Mouse (Mus musculus): ENCODE measurements around the gene Rpl12. TPM values are rescaled to one million over a fixed set of nuclear protein-coding genes. Genes with fewer than 3 reads are reported as not detected.

Gene Rpl12
- polyA plus RNA-seq, 1 experiment from 2014 or later: 108 TPM

DNA sequence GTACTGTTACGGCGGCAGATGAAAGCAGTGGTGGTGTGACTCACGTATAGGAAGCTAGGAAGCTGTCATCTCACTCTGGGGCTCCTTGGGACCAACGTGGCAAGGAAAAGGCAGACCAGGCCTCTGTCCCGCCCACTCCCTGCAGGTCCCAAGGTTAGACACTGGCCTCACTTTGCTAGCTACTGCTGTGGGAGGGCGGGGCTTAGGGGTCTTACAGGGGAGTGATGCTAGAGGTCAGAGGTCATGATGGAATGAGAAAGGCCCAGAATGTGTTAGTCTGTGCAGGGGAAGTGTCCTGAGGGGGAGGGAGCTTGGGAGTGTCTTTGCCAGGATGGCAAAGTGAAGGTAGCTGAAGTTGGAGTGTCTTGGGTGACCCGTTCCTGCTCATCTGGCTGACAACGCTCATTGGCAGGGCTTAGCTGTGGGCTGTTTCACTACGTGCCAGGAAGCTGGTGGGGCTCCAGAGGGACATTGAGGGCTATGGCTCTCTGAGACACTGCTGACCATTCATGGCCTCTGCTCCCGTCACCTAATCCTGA is 37.0 kb upstream of the Rpl12 start:
- no peaks in the 10 kb centered on the region for H3K4me1 ChIP-seq
- ATAC-seq (ENCODE audit: low FRiP score, low read depth): no peak
- 76% methylated on average over 10 of the region's 10 CpGs for WGBS
- no peak overlapping the region for H3K27ac ChIP-seq (replicated peaks)
- no peak overlapping the region for H3K4me3 ChIP-seq
- H3K36me3 ChIP-seq: peaks cover 42% of the 10 kb centered on the region
- H3K4me2 ChIP-seq (replicated peaks): no peak overlapping the region
- H3K9ac ChIP-seq (replicated peaks): no peak overlapping the region
- no peaks in the 10 kb centered on the region for H3K9me3 ChIP-seq
- H3K27me3 ChIP-seq: no peaks in the 10 kb centered on the region

DNA sequence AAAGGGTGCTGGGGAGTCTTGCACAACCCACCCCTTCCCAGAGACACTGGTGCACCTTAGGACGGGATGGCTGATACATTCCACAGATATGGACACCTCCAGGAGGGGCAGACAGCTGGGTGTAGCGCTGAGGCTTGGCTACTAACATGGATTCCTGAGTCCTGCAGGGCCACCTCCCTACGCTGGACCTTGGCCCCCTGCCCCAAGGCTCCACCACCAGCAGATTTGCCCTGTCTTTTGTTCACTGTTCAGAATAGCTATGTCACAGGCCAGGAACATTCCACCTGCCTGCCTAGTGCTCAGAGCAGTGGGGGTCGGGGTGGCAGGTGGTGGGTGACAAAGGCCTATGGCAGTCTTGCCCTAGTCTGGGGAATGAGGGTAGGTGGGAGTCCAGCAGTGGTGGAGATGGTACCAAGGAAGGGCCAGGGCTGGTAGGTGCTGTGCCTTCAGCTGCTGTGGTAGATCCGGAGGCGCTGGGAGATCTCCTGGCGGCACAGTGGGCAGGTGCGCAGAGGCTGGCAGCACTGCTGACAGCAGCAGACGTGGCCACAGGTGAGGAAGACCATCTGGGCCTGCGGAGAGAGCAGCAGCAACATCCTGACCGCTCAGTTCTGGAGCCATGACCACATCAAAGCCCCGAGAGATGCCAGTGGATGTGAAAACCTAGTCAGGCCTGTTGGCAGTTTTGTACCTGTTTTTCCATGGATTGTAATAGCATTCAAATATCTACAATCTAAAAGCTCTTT is 34.9 kb upstream of the Rpl12 start:
- Histone ChIP-seq H3K9ac (replicated peaks) (no peak overlapping the region), H3K27me3 (no peaks in the 10 kb centered on the region), H3K36me3 (peaks cover 28% of the 10 kb centered on the region), H3K27ac (replicated peaks) (no peak overlapping the region), H3K9me3 (no peaks in the 10 kb centered on the region), H3K4me1 (no peaks in the 10 kb centered on the region), H3K4me3 (no peak overlapping the region), H3K4me2 (replicated peaks) (no peak overlapping the region)
- 90% methylated on average over 12 of the region's 12 CpGs for WGBS
- ATAC-seq (ENCODE audit: low FRiP score, low read depth): no peak

DNA sequence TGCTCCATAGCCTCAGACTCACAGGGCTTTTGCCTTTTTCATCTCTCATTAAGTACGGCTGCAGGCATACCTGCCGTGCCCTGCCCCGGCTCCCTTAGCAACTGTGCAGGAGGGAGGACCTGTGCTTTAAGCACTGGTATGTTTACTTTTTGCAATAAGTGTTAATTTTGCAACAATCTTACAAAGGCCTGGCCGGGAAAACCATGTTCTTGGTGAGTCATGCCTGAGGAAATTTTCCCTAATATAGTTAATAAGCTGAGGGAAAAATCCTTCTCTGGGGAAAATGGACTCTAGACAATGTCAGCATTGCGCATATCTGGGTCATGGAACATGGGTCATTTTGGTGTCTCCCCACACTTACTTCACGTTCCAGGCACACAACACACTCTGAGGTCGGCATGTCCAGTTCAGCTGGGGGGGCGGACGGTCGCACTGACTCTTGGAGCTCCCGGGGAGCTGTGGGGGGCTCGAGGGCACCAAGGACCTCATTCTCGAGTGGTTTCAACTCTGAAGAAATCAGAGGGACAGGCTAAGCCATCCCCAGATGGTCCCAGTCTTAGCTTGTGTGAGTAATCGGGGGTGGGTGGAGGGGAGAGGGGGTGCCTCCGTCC is 33.6 kb upstream of the Rpl12 start:
- Histone ChIP-seq H3K27ac (replicated peaks) (no peak overlapping the region), H3K27me3 (no peaks in the 10 kb centered on the region), H3K4me3 (no peak overlapping the region), H3K4me1 (no peaks in the 10 kb centered on the region), H3K9ac (replicated peaks) (no peak overlapping the region), H3K9me3 (no peaks in the 10 kb centered on the region), H3K36me3 (peaks cover 24% of the 10 kb centered on the region), H3K4me2 (replicated peaks) (no peak overlapping the region)
- 79% methylated on average over 15 of the region's 15 CpGs for WGBS
- ATAC-seq (ENCODE audit: low FRiP score, low read depth): no peak

DNA sequence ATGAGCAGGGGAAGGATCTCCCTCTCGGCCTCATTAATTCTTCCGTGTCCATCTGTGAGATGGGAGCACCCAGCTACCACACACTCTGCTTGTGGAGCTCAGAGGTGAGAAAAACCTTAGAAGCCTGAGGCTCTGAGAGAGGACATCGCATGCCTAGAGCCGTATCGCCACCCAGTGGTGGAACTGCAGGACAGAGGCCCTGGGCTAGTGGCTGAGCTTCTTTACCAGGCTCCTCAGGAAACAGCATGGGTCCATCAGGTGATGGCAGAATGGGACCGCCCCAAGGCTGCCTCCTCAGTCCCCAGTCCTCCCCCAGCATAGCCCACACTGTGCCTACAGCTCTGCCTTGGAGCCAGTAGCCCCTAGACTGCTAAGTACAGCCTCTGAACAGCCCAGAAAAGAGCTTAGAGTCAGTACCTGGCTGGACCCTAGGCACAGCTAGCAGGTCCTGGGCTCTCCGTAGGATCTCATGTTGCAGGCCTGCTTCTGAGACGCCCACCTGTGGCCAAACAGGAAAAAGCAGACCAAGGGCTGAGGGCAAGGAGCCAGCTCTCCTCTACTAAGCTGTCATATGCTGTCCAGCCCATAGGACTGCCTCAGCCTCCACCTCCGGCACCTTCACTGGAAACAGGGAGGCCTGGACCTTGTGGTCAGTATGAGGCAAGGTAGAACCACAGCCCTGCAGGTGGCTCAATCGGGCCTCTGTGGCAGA is 33.0 kb upstream of the Rpl12 start:
- peaks cover 24% of the 10 kb centered on the region for H3K36me3 ChIP-seq
- ATAC-seq (ENCODE audit: low FRiP score, low read depth): peak; percentile 54
- H3K4me1 ChIP-seq: no peaks in the 10 kb centered on the region
- H3K9ac ChIP-seq (replicated peaks): no peak overlapping the region
- H3K27ac ChIP-seq (replicated peaks): no peak overlapping the region
- no peak overlapping the region for H3K4me3 ChIP-seq
- H3K9me3 ChIP-seq: no peaks in the 10 kb centered on the region
- WGBS: 34% methylated on average over 10 of the region's 10 CpGs
- no peaks in the 10 kb centered on the region for H3K27me3 ChIP-seq
- no peak overlapping the region for H3K4me2 ChIP-seq (replicated peaks)

DNA sequence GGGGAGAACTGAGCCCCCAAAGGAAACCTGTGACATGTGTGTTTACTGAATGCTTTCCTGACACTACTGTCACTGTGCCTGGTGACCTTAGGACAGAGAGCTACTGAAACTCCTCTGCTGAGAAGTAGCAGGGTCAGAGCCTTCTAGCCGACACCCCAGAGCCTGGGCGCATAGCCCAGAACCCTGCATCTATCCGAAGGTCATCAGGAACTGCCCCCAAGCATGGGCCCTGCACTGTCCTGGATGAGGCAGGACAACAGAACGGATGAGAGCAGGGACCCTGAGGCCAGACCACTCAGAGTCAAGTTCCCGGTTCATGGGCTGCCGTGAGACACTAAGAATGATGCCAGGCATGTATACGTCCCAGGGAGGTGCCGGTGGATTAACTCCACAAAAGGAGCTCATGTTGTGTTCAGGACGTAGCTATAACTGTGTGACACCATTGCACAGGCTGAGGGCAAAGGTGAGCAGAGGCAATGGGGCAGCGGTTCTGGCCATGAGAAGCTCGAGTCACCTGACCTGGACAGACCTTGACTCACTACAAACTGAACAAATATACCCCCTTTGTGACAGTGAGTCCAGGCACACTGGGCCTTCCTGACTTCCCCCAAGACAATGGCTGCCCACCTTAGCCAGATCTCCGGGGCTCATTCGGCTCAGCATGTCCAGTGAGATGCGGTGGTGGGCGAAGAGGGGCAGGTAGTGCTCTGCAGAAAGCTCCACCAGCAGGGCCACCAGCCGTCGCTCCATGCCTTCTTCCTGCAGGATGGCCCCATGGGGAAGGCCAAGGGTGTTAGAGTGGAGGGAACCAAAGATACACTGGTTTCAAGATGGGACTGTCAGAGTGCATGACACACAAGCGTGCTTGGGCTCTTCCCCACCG is 32.2 kb upstream of the Rpl12 start:
- Histone ChIP-seq H3K4me1 (no peaks in the 10 kb centered on the region), H3K4me2 (replicated peaks) (no peak overlapping the region), H3K9ac (replicated peaks) (no peak overlapping the region), H3K27me3 (no peaks in the 10 kb centered on the region), H3K9me3 (no peaks in the 10 kb centered on the region), H3K27ac (replicated peaks) (no peak overlapping the region), H3K36me3 (peaks cover 23% of the 10 kb centered on the region), H3K4me3 (no peak overlapping the region)
- no peak for ATAC-seq (ENCODE audit: low FRiP score, low read depth)
- WGBS: 87% methylated on average over 19 of the region's 19 CpGs

DNA sequence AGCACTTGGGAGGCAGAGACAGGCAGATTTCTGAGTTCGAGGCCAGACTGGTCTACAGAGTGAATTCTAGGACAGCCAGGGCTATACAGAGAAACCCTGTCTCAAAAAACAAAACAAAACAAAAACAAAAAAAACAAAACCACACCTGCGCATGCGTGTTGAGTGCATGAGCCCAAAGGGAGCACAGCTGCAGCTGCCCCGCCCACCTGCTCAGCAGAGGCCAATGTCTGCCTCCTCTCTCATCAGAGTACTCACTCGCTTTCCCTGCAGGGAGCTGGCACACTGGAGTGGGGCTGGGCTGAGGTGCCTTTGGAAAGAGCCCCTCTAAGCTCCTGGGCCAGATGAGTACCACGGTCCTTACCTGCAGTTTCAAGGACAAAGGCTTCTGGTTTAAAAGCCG is 29.6 kb upstream of the Rpl12 start:
- Histone ChIP-seq H3K9ac (replicated peaks) (no peak overlapping the region), H3K36me3 (peaks cover 45% of the 10 kb centered on the region)
- no peak for ATAC-seq (ENCODE audit: low FRiP score, low read depth)

DNA sequence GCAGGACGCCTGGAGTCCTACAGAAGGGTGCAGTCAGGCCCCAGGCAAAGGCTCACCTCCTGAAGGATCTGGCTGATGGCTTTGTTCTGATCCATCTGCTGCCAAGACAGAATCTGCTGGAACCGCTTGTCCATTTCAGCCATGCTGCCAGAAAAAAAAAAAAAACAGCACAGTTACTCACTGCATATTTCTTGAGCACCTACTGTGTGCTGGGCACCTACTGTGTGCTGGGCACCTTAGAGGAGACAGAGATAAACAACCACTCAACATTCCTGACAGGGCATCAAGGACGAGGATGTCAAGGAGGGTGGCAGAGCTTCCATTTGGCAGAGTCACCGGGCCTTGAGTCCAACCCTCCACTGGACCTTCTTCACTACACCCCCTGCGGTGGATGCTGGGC is 22.6 kb upstream of the Rpl12 start:
- no peak for ATAC-seq (ENCODE audit: low FRiP score, low read depth)
- WGBS: 88% methylated on average over 5 of the region's 5 CpGs
- no peak overlapping the region for H3K4me3 ChIP-seq

More for the DNA sequence above, 29.6 kb upstream of the Rpl12 start:
- no peaks in the 10 kb centered on the region for H3K4me1 ChIP-seq
- H3K4me3 ChIP-seq: no peak overlapping the region
- 84% methylated on average over 7 of the region's 7 CpGs for WGBS
- H3K4me2 ChIP-seq (replicated peaks): no peak overlapping the region
- H3K27me3 ChIP-seq: no peaks in the 10 kb centered on the region
- no peak overlapping the region for H3K27ac ChIP-seq (replicated peaks)
- no peaks in the 10 kb centered on the region for H3K9me3 ChIP-seq

DNA sequence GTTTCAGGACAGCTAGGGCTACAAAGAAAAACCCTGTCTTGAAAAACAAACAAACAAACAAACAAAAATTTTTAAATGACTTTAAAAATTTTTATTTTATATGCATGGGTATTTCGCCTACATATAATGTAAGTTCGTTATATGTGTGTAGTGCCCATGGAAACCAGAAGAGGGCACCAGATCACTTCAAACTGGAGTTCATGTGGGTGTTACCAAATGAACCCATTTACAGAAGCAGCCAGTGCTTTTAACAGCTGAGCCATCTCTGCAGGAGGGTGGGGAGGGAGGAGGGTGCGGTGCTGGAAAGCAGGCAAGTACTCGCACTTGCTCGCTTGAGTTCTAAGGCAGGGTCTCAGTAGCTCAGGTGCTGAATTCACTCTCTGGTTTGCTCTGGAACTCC is 21.9 kb upstream of the Rpl12 start:
- ATAC-seq (ENCODE audit: low FRiP score, low read depth): no peak
- H3K36me3 ChIP-seq: peaks cover 61% of the 10 kb centered on the region
- no peak overlapping the region for H3K9ac ChIP-seq (replicated peaks)
- H3K4me1 ChIP-seq: no peaks in the 10 kb centered on the region
- H3K4me2 ChIP-seq (replicated peaks): no peak overlapping the region
- H3K27me3 ChIP-seq: no peaks in the 10 kb centered on the region
- WGBS: 67% methylated on average over 5 of the region's 5 CpGs
- H3K4me3 ChIP-seq: no peak overlapping the region
- H3K27ac ChIP-seq (replicated peaks): no peak overlapping the region
- no peaks in the 10 kb centered on the region for H3K9me3 ChIP-seq

More for the DNA sequence above, 22.6 kb upstream of the Rpl12 start:
- H3K9ac ChIP-seq (replicated peaks): no peak overlapping the region
- H3K36me3 ChIP-seq: peaks cover 62% of the 10 kb centered on the region
- H3K9me3 ChIP-seq: no peaks in the 10 kb centered on the region
- no peaks in the 10 kb centered on the region for H3K4me1 ChIP-seq
- no peak overlapping the region for H3K4me2 ChIP-seq (replicated peaks)
- no peak overlapping the region for H3K27ac ChIP-seq (replicated peaks)
- H3K27me3 ChIP-seq: no peaks in the 10 kb centered on the region

DNA sequence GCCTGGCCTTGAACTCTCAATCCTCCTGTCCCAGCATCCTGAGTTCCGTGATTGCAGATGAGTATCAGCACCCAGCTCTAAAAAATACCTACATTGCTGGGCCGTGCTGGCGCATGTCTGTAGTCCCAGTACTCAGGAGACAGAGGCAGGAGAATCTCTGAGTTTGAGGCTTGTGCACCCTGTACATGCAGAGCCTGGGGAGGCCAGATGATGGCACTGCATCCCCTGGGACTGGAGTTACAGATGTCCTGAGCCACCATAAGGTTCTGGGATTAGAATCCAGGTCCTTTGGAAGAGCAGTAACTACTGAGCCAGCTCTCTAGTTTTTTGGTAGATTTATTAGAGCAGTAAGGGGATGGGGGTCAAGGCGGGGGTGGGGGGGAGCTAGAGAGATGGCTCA is 20.9 kb upstream of the Rpl12 start:
- Histone ChIP-seq H3K4me2 (replicated peaks) (no peak overlapping the region), H3K4me1 (no peaks in the 10 kb centered on the region), H3K9me3 (no peaks in the 10 kb centered on the region), H3K27ac (replicated peaks) (no peak overlapping the region), H3K27me3 (no peaks in the 10 kb centered on the region), H3K9ac (replicated peaks) (no peak overlapping the region), H3K36me3 (peaks cover 62% of the 10 kb centered on the region), H3K4me3 (no peak overlapping the region)
- no peak for ATAC-seq (ENCODE audit: low FRiP score, low read depth)
- 94% methylated on average over 4 of the region's 4 CpGs for WGBS

DNA sequence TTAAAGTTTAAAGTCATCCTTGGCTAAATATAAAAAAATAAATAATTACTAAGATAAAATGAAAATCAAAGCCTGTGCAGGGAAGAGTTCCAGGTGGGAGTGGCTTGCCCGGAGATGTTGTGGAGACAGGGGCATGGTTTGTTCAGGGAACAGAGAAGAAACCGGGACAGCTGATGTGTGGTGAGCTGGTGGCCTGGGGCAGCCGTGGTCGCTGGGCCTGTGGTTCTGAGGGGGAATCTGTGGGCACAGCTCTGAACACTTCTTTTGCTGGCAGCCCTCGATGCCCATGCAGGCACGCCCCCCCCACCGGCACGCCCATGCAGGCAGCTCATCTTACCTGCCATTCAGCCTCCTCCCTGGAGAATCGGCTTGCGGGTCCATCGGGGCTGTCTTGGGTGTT is 13.9 kb upstream of the Rpl12 start:
- H3K4me2 ChIP-seq (replicated peaks): no peak overlapping the region
- H3K36me3 ChIP-seq: peaks cover 77% of the 10 kb centered on the region

DNA sequence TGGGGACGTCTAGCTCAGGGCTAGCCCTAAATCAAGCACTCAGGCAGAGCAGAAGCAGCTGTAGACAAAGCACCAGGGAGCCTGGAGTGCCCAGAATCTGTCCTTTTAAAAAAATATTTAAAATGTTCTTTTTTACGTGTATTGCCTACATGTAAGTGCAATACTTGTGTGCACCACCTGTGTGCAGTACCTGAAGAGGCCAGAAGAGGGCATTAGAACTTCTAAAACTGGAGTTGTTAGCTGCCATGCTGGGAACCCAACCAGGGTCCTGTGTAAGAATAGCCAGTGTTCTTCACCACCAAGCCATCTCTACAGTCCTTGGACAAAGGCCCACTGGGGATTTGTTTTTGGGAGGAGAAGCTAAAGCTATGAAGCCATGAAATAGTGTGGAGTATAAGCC is 6.8 kb upstream of the Rpl12 start:
- no peak overlapping the region for H3K4me2 ChIP-seq (replicated peaks)
- no peak overlapping the region for H3K9ac ChIP-seq (replicated peaks)
- no peak overlapping the region for H3K4me3 ChIP-seq
- H3K27me3 ChIP-seq: no peaks in the 10 kb centered on the region
- no peaks in the 10 kb centered on the region for H3K4me1 ChIP-seq
- WGBS: 91% methylated on average over 2 of the region's 2 CpGs
- H3K36me3 ChIP-seq: peaks cover 61% of the 10 kb centered on the region
- no peak overlapping the region for H3K27ac ChIP-seq (replicated peaks)
- no peaks in the 10 kb centered on the region for H3K9me3 ChIP-seq
- ATAC-seq (ENCODE audit: low FRiP score, low read depth): no peak

More for the DNA sequence above, 13.9 kb upstream of the Rpl12 start:
- Histone ChIP-seq H3K27me3 (no peaks in the 10 kb centered on the region), H3K9ac (replicated peaks) (no peak overlapping the region), H3K4me1 (no peaks in the 10 kb centered on the region), H3K4me3 (no peak overlapping the region), H3K27ac (replicated peaks) (no peak overlapping the region), H3K9me3 (no peaks in the 10 kb centered on the region)
- WGBS: 93% methylated on average over 11 of the region's 11 CpGs
- no peak for ATAC-seq (ENCODE audit: low FRiP score, low read depth)

All from midbrain, embryonic 12.5 days (tissue).